Mouse (Mus musculus) stomach, embryonic 14.5 days (tissue): Measurements from ENCODE around the gene Tnfaip2. TPM values are rescaled to one million over a fixed set of nuclear protein-coding genes. Genes with fewer than 3 reads are reported as not detected.

Experiments used
- ATAC-seq: fragments of 200-750 bp; cut with Nextera tagmentation; 2 replicates; pipeline ENCODE4 v1.8.0; 2017; ENCODE audit warnings: low read depth, moderate TSS enrichment; ENCODE audit not compliant: insufficient number of reproducible peaks, insufficient read depth, low FRiP score
- H3K27ac ChIP-seq: fragments of 300-500 bp; sonication (generic); 2 replicates; pipeline ENCODE4 v1.5.1; 2014; ENCODE audit warnings: mild to moderate bottlenecking, low read length, moderate library complexity, mixed read lengths
- H3K27me3 ChIP-seq: fragments of 300-500 bp; sonication (generic); 2 replicates; pipeline ENCODE4 v1.6.1; 2014; ENCODE audit warnings: low read length, control low read depth, mixed read lengths; ENCODE audit not compliant: control insufficient read depth, insufficient read depth
- H3K36me3 ChIP-seq: fragments of 300-500 bp; sonication (generic); 2 replicates; pipeline ENCODE4 v1.6.1; 2014; ENCODE audit warnings: mild to moderate bottlenecking, control low read depth, low read length, moderate library complexity, mixed read lengths; ENCODE audit not compliant: control insufficient read depth, insufficient read depth
- H3K4me1 ChIP-seq: fragments of 300-500 bp; sonication (generic); 2 replicates; pipeline ENCODE4 v1.6.1; 2014; ENCODE audit warnings: low read length, control low read depth, mixed read lengths; ENCODE audit not compliant: control insufficient read depth, insufficient read depth
- H3K4me2 ChIP-seq: fragments of 300-500 bp; sonication (generic); replicated peaks from 2 replicates; pipeline ENCODE4 v1.6.1; 2014; ENCODE audit warnings: low read depth, low read length, control low read depth
- H3K4me3 ChIP-seq: fragments of 300-500 bp; sonication (generic); 2 replicates; pipeline ENCODE4 v1.5.1; 2014; ENCODE audit warnings: low read depth, low read length, control low read depth
- H3K9ac ChIP-seq: fragments of 300-500 bp; sonication (generic); replicated peaks from 2 replicates; pipeline ENCODE4 v1.6.1; 2014; ENCODE audit warnings: low read depth, mild to moderate bottlenecking, control low read depth, low read length, moderate library complexity, mixed read lengths
- H3K9me3 ChIP-seq: fragments of 300-500 bp; sonication (generic); 2 replicates; pipeline ENCODE4 v1.6.1; 2016; ENCODE audit warnings: low read depth, low read length, control low read depth; ENCODE audit not compliant: control insufficient read depth
- WGBS: fragments of 180-500 bp; shearing (Covaris S2); extraction: QIAGEN DNeasy Blood & Tissue Kit; methylation state at CpG from one replicate; pipeline ENCODE4 v1.1.7; 2014; 5-methylcytosine and 5-hydroxymethylcytosine counted together
- polyA plus RNA-seq: library from polyadenylated mRNA; unstranded; fragments of >200 nt; fragmentation: Nextera tagmentation; extraction: Ambion mirVana; gene quantifications from 2 replicates; pipeline ENCODE4 v1.2.1, GENCODE M21; 2014

The Tnfaip2 gene
- polyA plus RNA-seq, 1 experiment from 2014 or later: 5.0 TPM

DNA sequence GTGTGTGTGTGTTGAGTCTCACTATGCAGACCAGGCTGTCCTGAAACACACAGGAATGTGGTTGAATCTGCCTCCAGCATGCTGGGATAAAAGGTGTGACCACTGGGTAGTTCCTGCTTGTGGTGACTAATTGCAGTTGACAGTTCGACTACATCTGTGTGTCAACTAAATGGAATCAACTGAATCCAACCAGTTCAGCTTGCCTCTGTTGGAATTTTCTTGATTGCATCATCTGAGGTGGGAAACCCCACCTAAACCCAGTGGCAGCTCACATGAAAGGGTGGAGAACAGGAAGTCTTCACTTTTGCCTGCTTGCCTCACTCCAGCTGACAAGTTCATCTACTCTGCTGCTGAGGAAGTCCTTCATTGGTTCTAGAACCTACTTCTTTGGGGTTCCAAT, 28.9 kb downstream of the Tnfaip2 start:
- ATAC-seq: no peak
- 47% methylated on average over 1 of the region's 1 CpGs for WGBS
- no peaks in the 10 kb centered on the region for H3K36me3 ChIP-seq
- H3K4me3 ChIP-seq: no peak overlapping the region
- H3K27ac ChIP-seq: no peak overlapping the region
- H3K9ac ChIP-seq: no peak overlapping the region
- no peaks in the 10 kb centered on the region for H3K9me3 ChIP-seq
- H3K27me3 ChIP-seq: no peaks in the 10 kb centered on the region; the same call in 1 of the 2 replicates
- no peak overlapping the region for H3K4me2 ChIP-seq
- H3K4me1 ChIP-seq: no peaks in the 10 kb centered on the region; the same call in 1 of the 2 replicates

DNA sequence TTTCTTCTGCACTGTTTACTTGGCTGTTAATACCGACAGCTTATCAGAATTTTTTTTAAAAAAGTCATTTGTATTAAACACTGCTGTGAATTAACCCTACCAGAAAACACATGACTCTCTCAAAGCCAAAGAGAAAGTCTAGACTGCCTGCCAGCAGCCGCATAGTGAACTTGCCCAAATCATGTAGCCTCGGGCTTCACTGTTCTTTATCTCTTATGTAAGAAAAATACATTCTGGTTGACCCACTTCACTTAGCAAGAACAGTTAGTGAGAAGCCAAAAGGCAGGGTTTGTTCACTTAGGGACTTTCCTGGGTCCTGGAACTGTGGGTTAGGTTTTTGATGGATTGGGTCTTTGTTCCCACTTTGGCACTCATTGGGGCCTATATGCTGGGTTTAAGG, 29.5 kb downstream of the Tnfaip2 start:
- ATAC-seq: no peak
- Histone ChIP-seq H3K9me3 (no peaks in the 10 kb centered on the region), H3K27ac (no peak overlapping the region), H3K4me3 (no peak overlapping the region), H3K9ac (no peak overlapping the region), H3K4me1 (no peaks in the 10 kb centered on the region; the same call in 1 of the 2 replicates), H3K27me3 (no peaks in the 10 kb centered on the region; the same call in 1 of the 2 replicates), H3K4me2 (no peak overlapping the region), H3K36me3 (no peaks in the 10 kb centered on the region)
- WGBS: 67% methylated on average over 3 of the region's 3 CpGs

DNA sequence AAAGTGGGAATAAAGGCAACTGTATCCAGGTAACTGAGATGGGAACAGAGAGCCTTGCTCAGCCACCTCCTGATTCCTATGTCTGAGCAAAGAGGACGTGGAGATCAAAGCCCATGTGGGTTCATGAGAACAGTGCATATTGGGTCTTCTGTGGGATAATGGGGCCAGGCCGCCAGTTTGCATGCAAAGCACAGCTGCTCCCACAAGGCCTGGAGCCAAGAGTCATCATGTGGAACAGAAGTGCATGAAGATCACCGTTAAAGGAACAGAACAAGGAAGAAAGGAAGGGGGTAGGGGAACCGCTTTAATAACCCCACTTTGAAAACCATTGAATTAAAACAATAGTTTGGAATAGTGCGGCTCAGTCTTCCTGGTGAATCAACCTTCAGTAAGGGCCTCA, 30.6 kb downstream of the Tnfaip2 start:
- H3K9me3 ChIP-seq: no peaks in the 10 kb centered on the region
- H3K36me3 ChIP-seq: no peaks in the 10 kb centered on the region
- no peaks in the 10 kb centered on the region; the same call in 1 of the 2 replicates for H3K4me1 ChIP-seq
- H3K27ac ChIP-seq: no peak overlapping the region
- no peak overlapping the region for H3K4me2 ChIP-seq
- ATAC-seq: no peak
- H3K9ac ChIP-seq: no peak overlapping the region
- H3K27me3 ChIP-seq: no peaks in the 10 kb centered on the region; the same call in 1 of the 2 replicates
- 75% methylated on average over 5 of the region's 5 CpGs for WGBS
- H3K4me3 ChIP-seq: no peak overlapping the region

GRCm38 (mm10) chr12:111474384-111474783, 32.1 kb downstream of the Tnfaip2 start:
- ATAC-seq: no peak
- no peak overlapping the region for H3K4me2 ChIP-seq
- no peaks in the 10 kb centered on the region; the same call in 1 of the 2 replicates for H3K27me3 ChIP-seq
- no peak overlapping the region for H3K9ac ChIP-seq
- no peaks in the 10 kb centered on the region for H3K9me3 ChIP-seq
- no peak overlapping the region for H3K4me3 ChIP-seq
- H3K27ac ChIP-seq: no peak overlapping the region
- no peaks in the 10 kb centered on the region; the same call in 1 of the 2 replicates for H3K4me1 ChIP-seq
- no peaks in the 10 kb centered on the region for H3K36me3 ChIP-seq
- WGBS: 94% methylated on average over 3 of the region's 3 CpGs

GRCm38 (mm10) chr12:111474893-111475643, 32.8 kb downstream of the Tnfaip2 start:
- Histone ChIP-seq H3K9me3 (no peaks in the 10 kb centered on the region), H3K36me3 (no peaks in the 10 kb centered on the region), H3K27ac (no peak overlapping the region), H3K27me3 (no peaks in the 10 kb centered on the region; the same call in 1 of the 2 replicates), H3K4me1 (no peaks in the 10 kb centered on the region; the same call in 1 of the 2 replicates), H3K9ac (no peak overlapping the region), H3K4me3 (no peak overlapping the region), H3K4me2 (no peak overlapping the region)
- ATAC-seq: peak; percentile 14; the same call in 1 of the 2 replicates
- 51% methylated on average over 8 of the region's 8 CpGs for WGBS

GRCm38 (mm10) chr12:111478924-111479323, 36.7 kb downstream of the Tnfaip2 start:
- WGBS: 50% methylated on average over 5 of the region's 5 CpGs
- no peak overlapping the region for H3K4me3 ChIP-seq
- no peak overlapping the region for H3K27ac ChIP-seq
- H3K36me3 ChIP-seq: no peaks in the 10 kb centered on the region
- no peaks in the 10 kb centered on the region for H3K9me3 ChIP-seq
- no peak overlapping the region for H3K9ac ChIP-seq
- H3K4me1 ChIP-seq: no peaks in the 10 kb centered on the region; the same call in 1 of the 2 replicates
- H3K4me2 ChIP-seq: no peak overlapping the region
- H3K27me3 ChIP-seq: no peaks in the 10 kb centered on the region
- ATAC-seq: no peak

DNA sequence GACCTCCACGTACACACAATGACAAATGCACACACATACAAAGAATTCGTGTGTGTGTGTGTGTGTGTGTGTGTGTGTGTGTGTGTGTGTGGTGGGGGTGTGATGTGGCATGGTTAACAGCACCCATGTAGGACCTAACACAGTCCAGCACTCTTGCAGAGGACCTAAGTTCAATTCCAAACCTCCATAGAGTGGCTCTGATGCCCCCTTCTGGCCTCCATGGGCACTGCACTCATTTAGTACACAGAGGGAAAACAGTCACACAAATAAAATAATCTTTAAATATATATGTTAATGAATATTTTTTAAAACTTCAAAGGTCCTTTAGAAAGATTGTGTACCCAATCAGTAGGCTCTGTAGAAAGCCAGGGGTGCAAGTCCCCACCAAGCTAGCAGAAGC, 37.6 kb downstream of the Tnfaip2 start:
- no peak overlapping the region for H3K9ac ChIP-seq
- no peaks in the 10 kb centered on the region for H3K9me3 ChIP-seq
- no peak overlapping the region for H3K4me2 ChIP-seq
- no peak overlapping the region for H3K4me3 ChIP-seq
- H3K4me1 ChIP-seq: peaks cover 5% of the 10 kb centered on the region
- H3K27ac ChIP-seq: no peak overlapping the region
- H3K36me3 ChIP-seq: no peaks in the 10 kb centered on the region
- ATAC-seq: no peak
- 78% methylated on average over 2 of the region's 2 CpGs for WGBS
- 0 out of 2 replicates have a peak, but pooled peaks cover 2% of the 10 kb centered on the region for H3K27me3 ChIP-seq

GRCm38 (mm10) chr12:111485046-111485651, 42.9 kb downstream of the Tnfaip2 start:
- Histone ChIP-seq H3K4me2 (peak overlapping the region; percentile 82), H3K36me3 (no peaks in the 10 kb centered on the region), H3K27ac (peak overlapping the region; percentile 85), H3K4me3 (peak overlapping the region; percentile 52), H3K9me3 (no peaks in the 10 kb centered on the region), H3K4me1 (peaks cover 22% of the 10 kb centered on the region), H3K27me3 (0 out of 2 replicates have a peak, but pooled peaks cover 6% of the 10 kb centered on the region), H3K9ac (peak overlapping the region; percentile 45)
- no peak for ATAC-seq
- WGBS: under 1% methylated on average over 63 of the region's 63 CpGs
